Comparison of ENCODE assay signal across 9 mouse cellular contexts in the genomic region with DNA sequence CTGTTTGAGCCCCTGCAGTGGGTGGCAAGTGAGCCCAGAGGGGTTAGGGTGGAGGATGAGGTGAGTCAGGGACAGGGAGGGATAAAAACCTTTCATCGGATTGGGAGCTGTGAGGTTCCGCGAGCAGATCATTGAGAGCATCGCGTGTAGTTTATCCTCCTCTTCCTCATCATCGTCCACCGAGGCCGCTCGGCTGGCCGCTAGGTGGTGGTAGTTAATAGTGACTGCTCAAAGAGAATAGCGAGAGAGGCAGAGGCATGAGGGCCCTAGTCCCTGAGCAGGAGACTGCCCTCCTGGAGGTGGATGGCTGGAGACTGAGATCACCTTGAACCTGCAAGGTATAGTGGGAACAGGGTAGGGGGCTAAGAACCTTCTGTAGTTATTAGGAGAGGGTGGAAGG. TPM values are rescaled to one million over a fixed set of nuclear protein-coding genes. Genes with fewer than 3 reads are reported as not detected.
A peak's percentile ranks its signal among the peaks of the same experiment; 100 is the strongest.
DNase-seq lines count a peak whose midpoint lies in the region; ATAC-seq and TF ChIP-seq lines count a peak whose summit lies in the region.
"Had no signal": no experiment of that assay in that cellular context is flagged by ENCODE, and none has a peak within 500 bp of the region (broad histone marks: within the 10 kb centered on the region; RNA-seq: fewer than 3 reads in every experiment).

No protein-coding gene starts in this region.

- H3K27me3 ChIP-seq in heart, adult 2 months (ENCODE audit: control insufficient read depth, insufficient read depth, low read length), result no peaks in the 10 kb centered on the region
- no peaks in the 10 kb centered on the region for H3K27me3 ChIP-seq in ES-Bruce4 (ENCODE audit: control insufficient read depth, insufficient read depth, low read length, poor library complexity, severe bottlenecking)
- H3K27me3 ChIP-seq in embryonic facial prominence, embryonic 10.5 days (replicated peaks; ENCODE audit: low read depth, poor library complexity, severe bottlenecking), result no peaks in the 10 kb centered on the region
- no peaks in the 10 kb centered on the region for H3K27me3 ChIP-seq in liver, postnatal 0 days (ENCODE audit: insufficient read depth, low read length)
- H3K27me3 ChIP-seq: embryonic facial prominence, embryonic 15.5 days had no signal

- H3K4me1 ChIP-seq in heart, adult 2 months (ENCODE audit: control insufficient read depth, insufficient read depth, low read length), result peaks cover 7% of the 10 kb centered on the region
- H3K4me1 ChIP-seq in ES-Bruce4 (ENCODE audit: control insufficient read depth, insufficient read depth, low read length), result no peaks in the 10 kb centered on the region
- peaks cover 17% of the 10 kb centered on the region; the same call in 1 of the 2 replicates for H3K4me1 ChIP-seq in embryonic facial prominence, embryonic 10.5 days
- H3K4me1 ChIP-seq in liver, postnatal 0 days (ENCODE audit: insufficient read depth), result no peaks in the 10 kb centered on the region

- peak in 1 of 2 experiments; percentile 48 for DNase-seq in heart, adult 2 months
- no peak for DNase-seq in heart, adult 9 months (ENCODE audit: low spot score in 2 of 2)
- peak; percentile 53 for DNase-seq in embryonic facial prominence, embryonic 10.5 days (ENCODE audit: low spot score)
- DNase-seq in liver, postnatal 0 days, result no peak
- no peak for DNase-seq in right cerebral cortex, postnatal 4 days
- no peak for DNase-seq in adrenal gland, postnatal 14 days
- DNase-seq in ovary, adult 18-20 months (ENCODE audit: low spot score), result no peak

- ATAC-seq in liver, postnatal 0 days, result no peak

- H3K27ac ChIP-seq in heart, adult 2 months, result no peak overlapping the region
- H3K27ac ChIP-seq in ES-Bruce4 (ENCODE audit: insufficient read depth, low read length), result no peak overlapping the region
- H3K27ac ChIP-seq in embryonic facial prominence, embryonic 10.5 days (replicated peaks), result no peak overlapping the region
- H3K27ac ChIP-seq in liver, postnatal 0 days (ENCODE audit: low read depth), result no peak overlapping the region
- H3K27ac ChIP-seq: embryonic facial prominence, embryonic 15.5 days had no signal

- TF ChIP-seq CTCF in heart, adult 2 months (IDR thresholded peaks at IDR 0.05), result peak; percentile 60
- peak; percentile 62 for TF ChIP-seq CTCF in ES-Bruce4 (IDR thresholded peaks at IDR 0.05; ENCODE audit: low read depth, low read length)
- peak; percentile 63 for TF ChIP-seq CTCF in liver, postnatal 0 days (IDR thresholded peaks at IDR 0.05; ENCODE audit: low read depth)

- no peak overlapping the region for H3K4me3 ChIP-seq in heart, adult 2 months
- no peak overlapping the region for H3K4me3 ChIP-seq in ES-Bruce4 (ENCODE audit: low read depth, low read length)
- H3K4me3 ChIP-seq in embryonic facial prominence, embryonic 10.5 days, result no peak overlapping the region
- H3K4me3 ChIP-seq in liver, postnatal 0 days (ENCODE audit: low read depth, low read length), result no peak overlapping the region
- H3K4me3 ChIP-seq: embryonic facial prominence, embryonic 15.5 days had no signal

- WGBS in heart, adult 2 months, result 33% methylated on average over 11 of the region's 11 CpGs
- 27% methylated on average over 11 of the region's 11 CpGs for WGBS in embryonic facial prominence, embryonic 10.5 days
- 47% methylated on average over 11 of the region's 11 CpGs for WGBS in liver, postnatal 0 days (ENCODE audit: insufficient replicate concordance)

- intact Hi-C loops in heart, adult 2 months (cut with DNase I), result no loop called here

- no peaks in the 10 kb centered on the region for H3K36me3 ChIP-seq in heart, adult 2 months (ENCODE audit: control insufficient read depth, insufficient read depth, low read length)
- H3K36me3 ChIP-seq in ES-Bruce4 (ENCODE audit: control insufficient read depth, insufficient read depth, low read length, poor library complexity, severe bottlenecking), result no peaks in the 10 kb centered on the region
- H3K36me3 ChIP-seq in embryonic facial prominence, embryonic 10.5 days (replicated peaks), result peaks cover 24% of the 10 kb centered on the region
- H3K36me3 ChIP-seq in liver, postnatal 0 days (replicated peaks; ENCODE audit: insufficient read depth, low read length), result peaks cover 3% of the 10 kb centered on the region; the same call in 1 of the 2 replicates

- H3K4me2 ChIP-seq in liver, postnatal 0 days (ENCODE audit: low read depth, low read length), result no peak overlapping the region
- H3K4me2 ChIP-seq: embryonic facial prominence, embryonic 15.5 days had no signal

- H3K9me3 ChIP-seq in ES-Bruce4 (replicated peaks; ENCODE audit: control insufficient read depth, insufficient read depth, low read length, poor library complexity, severe bottlenecking), result no peaks in the 10 kb centered on the region
- no peaks in the 10 kb centered on the region for H3K9me3 ChIP-seq in embryonic facial prominence, embryonic 10.5 days
- H3K9me3 ChIP-seq in liver, postnatal 0 days (ENCODE audit: low read length), result no peaks in the 10 kb centered on the region
- H3K9me3 ChIP-seq: embryonic facial prominence, embryonic 15.5 days had no signal

- no peak for TF ChIP-seq EP300 in heart, adult 2 months (IDR thresholded peaks at IDR 0.05; ENCODE audit: insufficient read depth, low read depth, low read length)
- TF ChIP-seq EP300 in ES-Bruce4 (IDR thresholded peaks at IDR 0.05; ENCODE audit: insufficient read depth, low read depth, low read length), result no peak
- TF ChIP-seq EP300 in liver, postnatal 0 days (IDR thresholded peaks at IDR 0.05; ENCODE audit: low read depth), result no peak

- no peaks in the 10 kb centered on the region for H3K79me2 ChIP-seq in heart, adult 2 months (replicated peaks; ENCODE audit: control insufficient read depth, insufficient read depth, low read length)

- H3K9ac ChIP-seq in heart, adult 2 months (ENCODE audit: low read depth, low read length), result no peak overlapping the region
- no peak overlapping the region for H3K9ac ChIP-seq in ES-Bruce4 (ENCODE audit: low read depth, poor library complexity, severe bottlenecking)
- H3K9ac ChIP-seq in liver, postnatal 0 days (replicated peaks), result no peak overlapping the region
- H3K9ac ChIP-seq: embryonic facial prominence, embryonic 15.5 days had no signal

- no peak for TF ChIP-seq POLR2A in heart, adult 2 months (IDR thresholded peaks at IDR 0.05; ENCODE audit: insufficient read depth, low read depth, low read length)
- no peak for TF ChIP-seq POLR2A in ES-Bruce4 (IDR thresholded peaks at IDR 0.05; ENCODE audit: insufficient read depth, low read length)

RNA-seq across cellular contexts. Expression of gene Mnt, which starts 32.8 kb away (rescaled TPM):
- total RNA-seq in heart, adult 2 months (2021), result 10 to 100 TPM in 1 of 2 experiments, 1 to 10 TPM in 1; 6.7 to 10.7 TPM
- 5.4 and 6.9 TPM in 2 replicates for polyA plus RNA-seq in heart, adult 2 months (2012; rRNA removed)
- 15.4 and 17.1 TPM in 2 replicates for polyA plus RNA-seq in ES-Bruce4 (2011; ENCODE audit: insufficient read depth, insufficient read length, low read depth, missing spikeins)
- 5.2 and 5.3 TPM in 2 replicates for polyA plus RNA-seq in embryonic facial prominence, embryonic 10.5 days (2016; fragmentation: Nextera tagmentation; extraction: Ambion mirVana)
- polyA plus RNA-seq in liver, postnatal 0 days (2015; fragmentation: Nextera tagmentation; extraction: Ambion mirVana), result 1.3 and 1.4 TPM in 2 replicates
- 22.8 and 29.9 TPM in 2 replicates for total RNA-seq in adrenal gland, postnatal 14 days (2021)

RNA-seq across cellular contexts. Expression of gene Sgsm2, which starts 33.4 kb away (rescaled TPM):
- 1 to 10 TPM; 5.1 to 5.3 TPM for total RNA-seq in heart, adult 2 months (2021)
- 8.3 and 10.2 TPM in 2 replicates for polyA plus RNA-seq in heart, adult 2 months (2012; rRNA removed)
- 17.4 and 21.2 TPM in 2 replicates for polyA plus RNA-seq in ES-Bruce4 (2011; ENCODE audit: insufficient read depth, insufficient read length, low read depth, missing spikeins)
- 4.4 and 4.7 TPM in 2 replicates for polyA plus RNA-seq in embryonic facial prominence, embryonic 10.5 days (2016; fragmentation: Nextera tagmentation; extraction: Ambion mirVana)
- polyA plus RNA-seq in liver, postnatal 0 days (2015; fragmentation: Nextera tagmentation; extraction: Ambion mirVana), result 0.79 and 0.87 TPM in 2 replicates
- 21.3 and 22.4 TPM in 2 replicates for total RNA-seq in adrenal gland, postnatal 14 days (2021)

RNA-seq across cellular contexts. Expression of gene Tsr1, which starts 34.4 kb away (rescaled TPM):
- total RNA-seq in heart, adult 2 months (2021), result 10 to 100 TPM; 17.7 to 18.5 TPM
- 7.3 and 8.8 TPM in 2 replicates for polyA plus RNA-seq in heart, adult 2 months (2012; rRNA removed)
- polyA plus RNA-seq in ES-Bruce4 (2011; ENCODE audit: insufficient read depth, insufficient read length, low read depth, missing spikeins), result 100 and 105 TPM in 2 replicates
- 52.9 and 59.4 TPM in 2 replicates for polyA plus RNA-seq in embryonic facial prominence, embryonic 10.5 days (2016; fragmentation: Nextera tagmentation; extraction: Ambion mirVana)
- 13.4 and 14.7 TPM in 2 replicates for polyA plus RNA-seq in liver, postnatal 0 days (2015; fragmentation: Nextera tagmentation; extraction: Ambion mirVana)
- 42.1 and 44.6 TPM in 2 replicates for total RNA-seq in adrenal gland, postnatal 14 days (2021)
